Mouse (Mus musculus) MEL (cell line): ENCODE data around the gene Neil1. TPM values are rescaled to one million over a fixed set of nuclear protein-coding genes. Genes with fewer than 3 reads are reported as not detected.

Experiments
- polyA plus RNA-seq, 2 experiments: library from polyadenylated mRNA; stranded (reverse) in 1 of 2; unstranded in 1 of 2; fragments of >175 nt in 1 of 2; fragments of >200 nt in 1 of 2; gene quantifications; 2 replicates each; pipeline versions ENCODE4 v1.2.1 to v1.2.4; 2012; ENCODE audit warnings: low replicate concordance in 2 of 2, low read depth in 1 of 2; ENCODE audit not compliant: insufficient read length in 2 of 2, insufficient read depth in 1 of 2, missing spikeins in 1 of 2
- total RNA-seq: library from RNA; depleted of rRNA; stranded (reverse); fragments of 300-350 nt; gene quantifications from 2 replicates; pipeline ENCODE4 v1.2.3, GENCODE M21; 2012; rRNA removed

Neil1 gene
- total and polyA plus RNA-seq, 3 experiments: 1.8 to 4.3 TPM; not detected in 1

Other genes starting within 250 kb of the Neil1 start
- gene Snx33, start 219.9 kb downstream of the Neil1 start, total RNA-seq: 2.2 and 2.3 TPM in 2 replicates
- gene Snx33, start 219.9 kb downstream of the Neil1 start, polyA plus RNA-seq: 1 to 10 TPM in 1 of 2 experiments, not detected in 1; 3.5 TPM
- gene Imp3, start 210.8 kb downstream of the Neil1 start, total RNA-seq: 160 and 183 TPM in 2 replicates
- gene Imp3, start 210.8 kb downstream of the Neil1 start, polyA plus RNA-seq: 100 to 1,000 TPM in 1 of 2 experiments, not detected in 1; 154 TPM
- 13.0 and 14.6 TPM in 2 replicates for gene Snupn, start 197.4 kb downstream of the Neil1 start, total RNA-seq
- gene Snupn, start 197.4 kb downstream of the Neil1 start, polyA plus RNA-seq: 10 to 100 TPM in 1 of 2 experiments, not detected in 1; 14.7 TPM
- gene Ptpn9, start 153.4 kb downstream of the Neil1 start, total RNA-seq: 10.6 and 12.0 TPM in 2 replicates
- 10 to 100 TPM in 1 of 2 experiments, not detected in 1; 24.3 TPM for gene Ptpn9, start 153.4 kb downstream of the Neil1 start, polyA plus RNA-seq
- gene Sin3a, start 76.3 kb downstream of the Neil1 start, total RNA-seq: 27.0 and 37.5 TPM in 2 replicates
- gene Sin3a, start 76.3 kb downstream of the Neil1 start, polyA plus RNA-seq: 100 to 1,000 TPM in 1 of 2 experiments, 10 to 100 TPM in 1; 47.5 to 715 TPM
- gene Man2c1, start 17.6 kb downstream of the Neil1 start, total RNA-seq: 30.5 and 32.2 TPM in 2 replicates
- 10 to 100 TPM in 1 of 2 experiments, not detected in 1; 73.7 TPM for gene Man2c1, start 17.6 kb downstream of the Neil1 start, polyA plus RNA-seq
- gene Commd4, start 10.0 kb upstream of the Neil1 start, total RNA-seq: 77.3 and 90.6 TPM in 2 replicates
- 10 to 100 TPM in 1 of 2 experiments, not detected in 1; 89.7 TPM for gene Commd4, start 10.0 kb upstream of the Neil1 start, polyA plus RNA-seq
- gene Trcg1, start 88.3 kb upstream of the Neil1 start, total RNA-seq: not detected in 2 replicates
- not detected for gene Trcg1, start 88.3 kb upstream of the Neil1 start, polyA plus RNA-seq
- gene 1700017B05Rik, start 114.3 kb upstream of the Neil1 start, total RNA-seq: 52.7 and 55.7 TPM in 2 replicates
- gene 1700017B05Rik, start 114.3 kb upstream of the Neil1 start, polyA plus RNA-seq: 10 to 100 TPM in 1 of 2 experiments, not detected in 1; 76.5 TPM